Mouse (Mus musculus): Measurements from ENCODE around the gene Ltbp1. TPM values are rescaled to one million over a fixed set of nuclear protein-coding genes. Genes with fewer than 3 reads are reported as not detected.
A peak's percentile ranks its signal among the peaks of the same experiment; 100 is the strongest.

Ltbp1 gene
- polyA plus RNA-seq, 2 experiments: 83.3 to 104 TPM

- Histone ChIP-seq H3K27ac (replicated peaks; ENCODE audit: low read depth, low read length) (no peak overlapping the region), H3K4me2 (replicated peaks; ENCODE audit: low read depth, low read length, severe bottlenecking) (no peak overlapping the region), H3K9ac (ENCODE audit: low read depth, low read length, severe bottlenecking) (no peak overlapping the region), H3K4me1 (ENCODE audit: control insufficient read depth, insufficient read depth, low read length) (peaks cover 12% of the 10 kb centered on the region), H3K4me3 (replicated peaks; ENCODE audit: low read length) (no peak overlapping the region), H3K27me3 (ENCODE audit: control insufficient read depth, insufficient read depth, low read length) (no peaks in the 10 kb centered on the region), H3K9me3 (ENCODE audit: control insufficient read depth, low read length) (no peaks in the 10 kb centered on the region), H3K36me3 (ENCODE audit: control insufficient read depth, insufficient read depth, low read length) (no peaks in the 10 kb centered on the region)
- no peak for ATAC-seq (ENCODE audit: low FRiP score, low read depth)
- WGBS: 44% methylated on average over 4 of the region's 4 CpGs
- no peak for TF ChIP-seq POLR2A (IDR thresholded peaks at IDR 0.05; ENCODE audit: borderline replicate concordance, extremely low read depth, insufficient read depth, insufficient read length)
- peak; percentile 68 for DNase-seq (ENCODE audit: low spot score)
Observed at GRCm38 (mm10) chr17:75088232-75088631, 82.9 kb downstream of the Ltbp1 start.

- 76% methylated on average over 11 of the region's 11 CpGs for WGBS
- H3K27me3 ChIP-seq (ENCODE audit: control insufficient read depth, insufficient read depth, low read length): no peaks in the 10 kb centered on the region
- H3K9me3 ChIP-seq (ENCODE audit: control insufficient read depth, low read length): no peaks in the 10 kb centered on the region
- DNase-seq (ENCODE audit: low spot score): no peak
- no peak overlapping the region for H3K9ac ChIP-seq (ENCODE audit: low read depth, low read length, severe bottlenecking)
- ATAC-seq (ENCODE audit: low FRiP score, low read depth): no peak
- no peaks in the 10 kb centered on the region for H3K36me3 ChIP-seq (ENCODE audit: control insufficient read depth, insufficient read depth, low read length)
- no peak overlapping the region for H3K27ac ChIP-seq (replicated peaks; ENCODE audit: low read depth, low read length)
- H3K4me3 ChIP-seq (replicated peaks; ENCODE audit: low read length): no peak overlapping the region
- H3K4me1 ChIP-seq (ENCODE audit: control insufficient read depth, insufficient read depth, low read length): peaks cover 12% of the 10 kb centered on the region
- no peak overlapping the region for H3K4me2 ChIP-seq (replicated peaks; ENCODE audit: low read depth, low read length, severe bottlenecking)
- TF ChIP-seq POLR2A (IDR thresholded peaks at IDR 0.05; ENCODE audit: borderline replicate concordance, extremely low read depth, insufficient read depth, insufficient read length): no peak
Observed at GRCm38 (mm10) chr17:75088727-75089126, 83.4 kb downstream of the Ltbp1 start.

GRCm38 (mm10) chr17:75090556-75090955, 85.2 kb downstream of the Ltbp1 start:
- WGBS: 85% methylated on average over 6 of the region's 6 CpGs
- H3K9ac ChIP-seq (ENCODE audit: low read depth, low read length, severe bottlenecking): no peak overlapping the region
- ATAC-seq (ENCODE audit: low FRiP score, low read depth): no peak

GRCm38 (mm10) chr17:75093563-75093962, 88.2 kb downstream of the Ltbp1 start:
- Histone ChIP-seq H3K4me1 (ENCODE audit: control insufficient read depth, insufficient read depth, low read length) (0 out of 2 replicates have a peak, but pooled peaks cover 4% of the 10 kb centered on the region), H3K27ac (replicated peaks; ENCODE audit: low read depth, low read length) (no peak overlapping the region), H3K4me2 (replicated peaks; ENCODE audit: low read depth, low read length, severe bottlenecking) (no peak overlapping the region), H3K36me3 (ENCODE audit: control insufficient read depth, insufficient read depth, low read length) (no peaks in the 10 kb centered on the region), H3K27me3 (ENCODE audit: control insufficient read depth, insufficient read depth, low read length) (no peaks in the 10 kb centered on the region), H3K4me3 (replicated peaks; ENCODE audit: low read length) (no peak overlapping the region), H3K9me3 (ENCODE audit: control insufficient read depth, low read length) (no peaks in the 10 kb centered on the region), H3K9ac (ENCODE audit: low read depth, low read length, severe bottlenecking) (no peak overlapping the region)
- no peak for ATAC-seq (ENCODE audit: low FRiP score, low read depth)
- DNase-seq (ENCODE audit: low spot score): no peak
- no peak for TF ChIP-seq POLR2A (IDR thresholded peaks at IDR 0.05; ENCODE audit: borderline replicate concordance, extremely low read depth, insufficient read depth, insufficient read length)
- WGBS: 71% methylated on average over 3 of the region's 3 CpGs

More at GRCm38 (mm10) chr17:75090556-75090955, 85.2 kb downstream of the Ltbp1 start:
- no peaks in the 10 kb centered on the region for H3K36me3 ChIP-seq (ENCODE audit: control insufficient read depth, insufficient read depth, low read length)
- peaks cover 14% of the 10 kb centered on the region for H3K4me1 ChIP-seq (ENCODE audit: control insufficient read depth, insufficient read depth, low read length)
- TF ChIP-seq POLR2A (IDR thresholded peaks at IDR 0.05; ENCODE audit: borderline replicate concordance, extremely low read depth, insufficient read depth, insufficient read length): no peak
- H3K4me3 ChIP-seq (replicated peaks; ENCODE audit: low read length): no peak overlapping the region
- DNase-seq (ENCODE audit: low spot score): no peak
- H3K4me2 ChIP-seq (replicated peaks; ENCODE audit: low read depth, low read length, severe bottlenecking): no peak overlapping the region
- H3K27me3 ChIP-seq (ENCODE audit: control insufficient read depth, insufficient read depth, low read length): no peaks in the 10 kb centered on the region
- H3K9me3 ChIP-seq (ENCODE audit: control insufficient read depth, low read length): no peaks in the 10 kb centered on the region
- no peak overlapping the region for H3K27ac ChIP-seq (replicated peaks; ENCODE audit: low read depth, low read length)

GRCm38 (mm10) chr17:75094591-75094990, 89.2 kb downstream of the Ltbp1 start:
- Histone ChIP-seq H3K9ac (ENCODE audit: low read depth, low read length, severe bottlenecking) (no peak overlapping the region), H3K9me3 (ENCODE audit: control insufficient read depth, low read length) (no peaks in the 10 kb centered on the region), H3K27me3 (ENCODE audit: control insufficient read depth, insufficient read depth, low read length) (no peaks in the 10 kb centered on the region), H3K27ac (replicated peaks; ENCODE audit: low read depth, low read length) (no peak overlapping the region), H3K4me3 (replicated peaks; ENCODE audit: low read length) (no peak overlapping the region), H3K36me3 (ENCODE audit: control insufficient read depth, insufficient read depth, low read length) (no peaks in the 10 kb centered on the region), H3K4me2 (replicated peaks; ENCODE audit: low read depth, low read length, severe bottlenecking) (no peak overlapping the region), H3K4me1 (ENCODE audit: control insufficient read depth, insufficient read depth, low read length) (0 out of 2 replicates have a peak, but pooled peaks cover 2% of the 10 kb centered on the region)
- DNase-seq (ENCODE audit: low spot score) (no peak), ATAC-seq (ENCODE audit: low FRiP score, low read depth) (no peak)
- 80% methylated on average over 9 of the region's 9 CpGs for WGBS
- no peak for TF ChIP-seq POLR2A (IDR thresholded peaks at IDR 0.05; ENCODE audit: borderline replicate concordance, extremely low read depth, insufficient read depth, insufficient read length)

- Histone ChIP-seq H3K36me3 (ENCODE audit: control insufficient read depth, insufficient read depth, low read length) (no peaks in the 10 kb centered on the region), H3K9me3 (ENCODE audit: control insufficient read depth, low read length) (no peaks in the 10 kb centered on the region), H3K4me2 (replicated peaks; ENCODE audit: low read depth, low read length, severe bottlenecking) (no peak overlapping the region), H3K9ac (ENCODE audit: low read depth, low read length, severe bottlenecking) (no peak overlapping the region), H3K4me3 (replicated peaks; ENCODE audit: low read length) (no peak overlapping the region), H3K27ac (replicated peaks; ENCODE audit: low read depth, low read length) (no peak overlapping the region), H3K27me3 (ENCODE audit: control insufficient read depth, insufficient read depth, low read length) (no peaks in the 10 kb centered on the region), H3K4me1 (ENCODE audit: control insufficient read depth, insufficient read depth, low read length) (peaks cover 12% of the 10 kb centered on the region)
- DNase-seq (ENCODE audit: low spot score) (no peak), ATAC-seq (ENCODE audit: low FRiP score, low read depth) (no peak)
- 76% methylated on average over 7 of the region's 7 CpGs for WGBS
- TF ChIP-seq POLR2A (IDR thresholded peaks at IDR 0.05; ENCODE audit: borderline replicate concordance, extremely low read depth, insufficient read depth, insufficient read length): no peak
Observed at GRCm38 (mm10) chr17:75096727-75097126, 91.4 kb downstream of the Ltbp1 start.
